Mouse (Mus musculus) WW6 (cell line): ENCODE measurements around the gene Zfp61.
"Not testable (repeated sequence)": the region's sequence is repeated elsewhere in the genome, so short reads cannot be mapped to it uniquely, and the experiment has no call there.

ENCODE experiments used
- DNase-seq: peaks from one replicate; pipeline ENCODE4 v3.0.0-alpha.2; 2013; ENCODE audit warnings: low read depth, low spot score

The Zfp61 gene

DNA sequence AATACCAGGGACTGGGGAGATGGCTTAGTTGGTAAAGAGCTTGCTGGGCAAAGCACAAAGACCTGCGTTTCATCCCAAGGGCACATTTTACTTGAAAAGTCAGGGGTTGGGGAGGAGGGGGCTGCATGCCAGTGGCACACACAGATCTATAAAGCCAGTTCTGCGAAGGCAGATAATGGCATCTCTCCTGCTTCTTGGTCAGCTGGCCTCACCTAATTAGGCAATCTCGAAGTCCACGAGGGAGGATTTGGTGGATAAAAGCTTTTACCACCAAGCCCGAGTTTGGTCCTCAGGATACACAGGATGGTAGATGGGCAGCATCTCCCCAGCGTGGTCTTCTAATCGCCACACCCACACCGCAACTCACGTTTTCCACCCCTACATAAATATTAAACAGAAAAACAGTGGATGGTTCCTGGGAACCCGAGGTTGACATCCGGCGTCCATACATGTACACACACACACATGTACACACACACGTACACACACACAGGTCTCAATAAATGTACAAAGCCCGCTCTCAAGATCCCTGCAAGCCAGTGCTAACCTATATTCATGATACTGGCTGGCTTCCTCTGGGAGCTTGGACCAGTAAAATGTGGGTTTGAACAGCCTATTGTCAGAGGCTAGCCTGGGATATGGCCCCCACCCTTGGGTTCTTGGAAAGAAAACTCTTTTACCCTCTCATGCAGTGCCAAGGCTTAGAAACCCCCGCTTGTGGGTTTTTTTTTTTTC, 3.5 kb downstream of the Zfp61 start:
- DNase-seq: no peak

DNA sequence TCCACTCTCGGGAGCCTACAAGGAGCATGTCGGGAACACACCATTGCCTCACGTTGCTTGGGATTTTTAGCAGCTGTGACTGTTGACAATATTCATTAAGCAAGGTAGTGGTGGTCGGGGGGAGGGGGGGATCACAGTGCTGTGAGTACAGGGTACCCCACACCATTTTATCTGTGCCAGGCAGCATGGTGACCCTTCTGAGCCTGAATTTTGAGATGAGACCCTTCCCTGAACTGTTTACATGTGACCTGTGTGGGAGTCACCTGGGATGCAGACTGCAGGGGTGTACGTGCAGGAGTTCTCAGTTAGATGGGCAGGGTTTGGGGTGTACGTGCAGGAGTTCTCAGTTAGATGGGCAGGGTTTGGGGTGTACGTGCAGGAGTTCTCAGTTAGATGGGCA, 4.6 kb downstream of the Zfp61 start:
- no peak for DNase-seq

GRCm38 (mm10) chr7:24295376-24295775, 5.7 kb downstream of the Zfp61 start:
- no peak for DNase-seq

DNA sequence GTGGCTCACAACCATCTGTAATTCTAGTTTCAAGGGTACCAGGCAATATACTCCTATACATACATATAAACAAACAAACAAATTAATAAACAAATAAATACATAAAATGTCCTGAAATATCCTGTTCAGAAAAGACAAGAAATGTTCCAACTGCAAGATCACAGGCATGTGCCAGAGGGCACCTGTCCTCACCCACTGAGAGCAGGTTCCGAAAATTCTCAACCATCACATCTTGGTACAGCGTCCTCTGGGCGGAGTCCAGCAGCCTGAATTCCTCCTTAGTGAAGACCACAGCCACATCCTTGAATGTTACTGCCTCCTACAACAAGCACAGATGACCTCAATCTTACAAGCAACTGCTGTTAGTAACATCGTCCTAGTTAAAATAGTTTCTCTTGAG, 6.3 kb downstream of the Zfp61 start:
- no peak for DNase-seq

DNA sequence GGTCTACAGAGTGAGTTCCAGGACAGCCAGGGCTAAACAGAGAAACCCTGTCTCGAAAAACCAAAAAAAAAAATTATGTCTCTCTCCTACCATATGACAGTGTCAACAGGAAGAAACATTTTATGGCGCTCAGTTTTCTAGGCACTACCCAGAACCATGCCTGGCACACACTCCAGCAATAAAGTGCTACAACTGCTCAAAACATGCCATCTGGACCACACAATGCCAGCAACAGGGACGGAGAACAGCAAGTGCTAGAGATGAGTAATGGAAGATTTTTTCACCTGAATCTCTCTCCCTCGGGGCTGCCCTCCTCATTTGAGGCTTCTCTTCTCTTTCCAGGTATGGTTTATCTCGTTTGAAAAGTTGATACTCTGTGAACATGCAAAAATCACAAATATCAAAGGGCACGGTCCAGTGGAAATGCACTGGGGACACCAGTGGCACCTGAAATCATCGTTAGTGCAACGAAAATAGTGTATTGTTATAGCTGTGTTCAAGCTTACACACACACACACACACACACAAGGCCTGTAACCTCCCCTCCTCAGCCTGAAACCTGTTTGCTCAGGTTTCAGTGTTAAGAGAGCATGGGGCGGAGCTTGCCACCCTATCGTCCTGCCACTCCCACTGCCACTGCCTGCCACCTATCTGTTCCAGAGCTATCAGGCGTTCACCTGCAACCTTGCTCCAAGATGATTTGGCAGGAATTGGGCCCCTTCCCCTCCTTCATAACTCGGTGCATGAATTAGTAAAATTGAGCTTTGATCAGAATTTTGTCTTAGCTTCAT, 7.8 kb downstream of the Zfp61 start:
- DNase-seq: no peak

DNA sequence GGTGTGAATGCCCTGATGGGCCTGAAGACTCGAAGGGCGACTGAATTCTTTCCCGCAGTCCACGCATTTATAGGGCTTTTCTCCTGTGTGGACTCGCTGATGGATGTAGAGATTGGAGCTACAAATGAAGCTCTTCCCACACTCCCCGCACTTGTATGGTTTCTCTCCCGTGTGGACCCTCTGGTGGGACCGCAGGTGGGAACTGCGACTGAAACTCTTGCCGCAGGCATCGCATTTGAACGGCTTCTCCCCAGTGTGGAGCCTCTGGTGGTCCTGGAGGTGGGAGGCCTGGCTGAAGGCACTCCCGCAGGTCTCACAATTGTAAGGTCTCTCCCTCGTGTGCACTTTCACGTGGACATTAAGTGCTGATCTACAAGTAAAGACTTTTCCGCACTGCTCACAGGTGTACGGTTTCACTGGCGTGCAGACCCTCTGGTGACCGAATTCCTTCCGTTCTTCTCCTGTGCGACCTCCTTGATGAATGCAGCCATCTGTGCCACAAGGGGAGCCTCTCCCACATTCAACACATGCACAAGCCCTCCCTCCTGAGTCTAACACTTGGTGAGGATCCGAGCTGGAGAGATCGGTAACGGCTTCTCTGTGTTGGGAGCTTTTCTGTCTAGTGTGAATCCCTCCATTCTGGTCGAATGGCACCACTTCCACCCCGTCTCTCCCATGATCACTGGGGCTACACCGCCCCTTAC, 9.5 kb downstream of the Zfp61 start:
- no peak for DNase-seq

GRCm38 (mm10) chr7:24290106-24290693, 10.8 kb downstream of the Zfp61 start:
- DNase-seq: no peak

GRCm38 (mm10) chr7:24288512-24288911, 12.5 kb downstream of the Zfp61 start:
- DNase-seq: no peak

- no peak for DNase-seq
Measured at GRCm38 (mm10) chr7:24287670-24288069, 13.4 kb downstream of the Zfp61 start.

GRCm38 (mm10) chr7:24286916-24287315, 14.1 kb downstream of the Zfp61 start:
- DNase-seq: no peak

GRCm38 (mm10) chr7:24286090-24286489, 14.9 kb downstream of the Zfp61 start:
- DNase-seq: no peak

DNA sequence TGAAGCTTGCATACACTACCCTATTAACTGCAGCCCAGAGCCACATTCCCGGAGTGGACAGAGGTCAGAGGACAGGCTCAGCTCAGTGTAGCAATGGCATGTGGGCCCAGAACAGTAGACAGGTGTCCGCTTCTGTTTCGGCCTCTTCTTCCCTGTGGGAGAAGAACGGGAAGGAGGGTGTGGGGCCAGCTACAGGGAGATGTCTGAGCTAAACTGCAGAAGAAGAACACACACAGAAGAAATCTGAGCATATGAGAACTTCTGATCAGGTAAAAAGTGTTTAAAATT, 20.2 kb downstream of the Zfp61 start:
- DNase-seq: no peak

- DNase-seq: no peak
Measured at GRCm38 (mm10) chr7:24280031-24280857, 20.8 kb downstream of the Zfp61 start.

DNA sequence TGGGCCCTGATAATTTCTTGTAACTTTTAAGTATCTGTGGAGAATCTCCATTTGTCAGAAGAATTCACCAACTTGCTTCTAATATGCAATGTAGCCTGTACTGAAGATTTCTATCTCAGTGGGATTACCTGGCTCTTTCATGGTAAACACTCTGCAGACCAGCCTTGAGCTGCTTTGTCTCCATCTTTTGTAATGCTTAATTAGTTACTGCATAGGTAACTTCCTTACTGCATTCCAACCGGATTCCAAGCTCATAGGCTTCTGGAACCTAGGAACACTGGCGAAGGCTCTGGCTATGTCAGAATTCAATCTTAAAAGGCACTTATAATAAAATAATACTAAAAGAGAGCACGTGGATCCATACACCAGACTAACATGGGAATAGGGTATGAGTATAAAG, 22.3 kb downstream of the Zfp61 start:
- DNase-seq: not testable (repeated sequence)

GRCm38 (mm10) chr7:24274456-24274855, 26.6 kb downstream of the Zfp61 start:
- DNase-seq: no peak

DNA sequence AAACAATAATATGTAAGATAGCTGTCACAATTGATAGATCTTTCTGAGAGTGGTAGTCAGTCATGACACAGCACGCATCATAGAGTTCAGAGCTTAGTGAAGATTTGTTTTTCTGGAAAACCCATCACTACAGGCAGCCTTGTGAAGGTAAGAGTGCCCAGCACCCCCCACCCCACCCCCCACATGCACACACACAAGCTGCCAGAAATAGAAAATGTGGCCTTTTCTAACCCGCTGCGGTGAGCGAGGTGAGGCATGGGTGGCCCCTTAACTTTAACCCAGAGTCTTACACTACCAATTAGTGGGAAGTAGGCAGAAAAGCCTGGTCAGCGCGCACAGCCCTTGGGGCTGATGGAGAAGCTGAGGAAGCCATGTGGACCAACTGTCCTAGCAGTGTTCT, 29.8 kb downstream of the Zfp61 start:
- DNase-seq: no peak

GRCm38 (mm10) chr7:24270288-24270672, 30.8 kb downstream of the Zfp61 start, which contains the start of gene Zfp93:
TSS of gene Zfp93 (plus strand) at chr7:24270420.
- DNase-seq: no peak

DNA sequence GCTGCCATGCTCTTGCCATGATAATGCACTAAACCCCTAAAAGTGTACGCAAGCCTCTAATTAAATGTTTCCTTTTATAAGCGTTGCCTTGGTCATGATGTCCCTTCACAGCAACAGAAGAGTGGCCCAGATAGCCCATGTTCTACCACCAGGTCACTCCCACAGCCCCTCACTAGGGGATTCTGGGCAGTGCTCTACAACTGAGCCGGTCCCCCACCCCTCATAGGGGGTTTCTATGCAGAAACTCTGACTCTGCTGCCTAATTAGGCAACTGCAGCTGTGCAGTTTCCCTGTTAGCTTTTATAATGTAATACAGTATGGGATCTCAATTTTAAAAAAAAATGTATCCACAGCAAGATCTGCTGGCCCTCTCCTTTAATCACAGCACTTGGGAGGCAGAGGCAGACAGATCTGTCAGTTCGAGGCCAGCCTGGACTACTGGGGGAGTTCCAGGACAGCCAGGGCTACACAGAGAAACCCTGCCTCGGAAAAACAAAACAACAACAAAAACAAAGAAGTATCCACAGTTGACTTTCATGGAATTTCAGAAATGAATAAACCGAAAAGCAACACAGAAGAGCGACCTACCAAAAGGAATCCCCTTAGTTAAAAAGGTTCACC, 31.3 kb downstream of the Zfp61 start:
- no peak for DNase-seq

- no peak for DNase-seq
Measured at GRCm38 (mm10) chr7:24269256-24269655, 31.8 kb downstream of the Zfp61 start.

DNA sequence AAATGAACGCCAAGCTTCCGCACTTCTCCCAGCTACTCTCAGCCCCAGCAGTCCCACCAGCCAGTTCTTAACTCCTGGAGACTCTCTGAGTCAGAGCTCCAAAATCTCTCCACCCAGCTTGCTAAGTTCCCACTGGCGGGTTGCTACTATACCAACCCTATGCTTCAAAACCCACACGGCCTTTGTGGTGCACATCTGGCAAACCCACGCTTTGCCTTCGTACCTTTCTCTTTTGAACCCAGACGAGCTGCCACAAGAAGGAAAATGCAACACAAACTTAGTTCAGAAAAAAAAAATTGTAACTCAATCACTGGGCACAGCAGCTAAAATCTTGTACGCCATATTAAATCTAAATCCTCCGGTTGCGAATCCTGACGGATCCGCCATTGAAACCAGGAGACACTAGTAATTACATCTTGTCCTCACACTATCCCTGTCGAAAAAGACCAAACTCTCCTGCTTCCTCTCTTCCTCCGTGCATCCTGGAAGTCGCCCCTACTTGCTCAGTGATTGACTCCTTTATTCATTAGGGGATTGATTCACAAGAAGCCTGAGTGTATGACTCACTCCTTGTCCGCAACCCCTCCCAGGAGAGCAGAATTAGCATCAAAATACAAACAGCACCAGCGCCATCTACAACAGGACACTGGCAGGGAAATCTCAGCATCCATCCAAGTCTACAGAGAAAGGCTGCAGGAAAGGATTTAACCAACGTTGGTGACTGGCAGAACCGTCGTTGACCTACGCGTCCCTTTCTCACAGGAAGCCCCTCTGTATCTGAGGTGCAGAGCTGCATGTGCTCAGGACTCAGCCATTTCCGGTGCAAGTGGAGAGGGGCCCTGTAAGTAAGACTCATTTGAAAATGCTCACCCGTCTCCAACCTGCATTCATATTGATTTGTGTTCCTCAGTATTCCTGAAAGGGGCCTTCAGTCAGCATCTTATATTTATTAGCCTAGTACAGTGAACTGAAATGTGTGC, 32.6 kb downstream of the Zfp61 start:
- DNase-seq: no peak
